ENCODE assay signal across 30 mouse cellular contexts in the genomic region with DNA sequence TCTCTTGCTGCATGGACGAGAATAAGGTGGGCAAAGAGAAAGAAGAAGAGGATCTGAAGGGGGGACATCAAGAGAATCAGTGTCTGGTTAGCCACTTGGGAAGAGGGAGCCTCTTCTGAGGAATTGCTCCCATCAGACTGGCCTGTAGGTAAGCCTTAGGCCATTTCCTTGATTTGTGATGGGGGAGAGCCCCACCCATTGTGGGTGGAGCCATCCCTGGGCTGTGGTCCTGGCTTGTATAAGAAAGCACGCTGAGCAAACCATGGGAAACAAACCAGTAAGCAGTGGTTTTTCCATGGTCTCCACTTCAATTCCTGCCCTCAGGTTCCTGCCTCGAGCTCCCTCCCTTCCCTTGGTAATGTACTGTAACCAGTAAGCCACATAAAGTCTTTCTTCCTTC.
"Had no signal": no experiment of that assay in that cellular context is flagged by ENCODE, and none has a peak within 500 bp of the region (broad histone marks: within the 10 kb centered on the region; RNA-seq: fewer than 3 reads in every experiment).

No protein-coding gene starts in this region.

- H3K4me3 ChIP-seq: heart, embryonic 12.5 days; heart, embryonic 13.5 days; heart, embryonic 15.5 days; hindbrain, embryonic 10.5 days; hindbrain, embryonic 12.5 days; hindbrain, embryonic 13.5 days; hindbrain, embryonic 15.5 days; intestine, embryonic 15.5 days; kidney, embryonic 15.5 days; layer of hippocampus, adult 2 months; left cerebral cortex, adult 2 months had no signal

- H3K9ac ChIP-seq: heart, embryonic 12.5 days; heart, embryonic 13.5 days; heart, embryonic 15.5 days; hindbrain, embryonic 12.5 days; hindbrain, embryonic 13.5 days; hindbrain, embryonic 14.5 days; hindbrain, embryonic 15.5 days; intestine, embryonic 15.5 days; kidney, embryonic 15.5 days had no signal

- DNase-seq: heart, postnatal 10 days; heart, postnatal 14 days; heart, postnatal 36 days; heart, postnatal 4 days; kidney, adult 11 months; kidney, adult 18-20 months; kidney, adult 2 months; kidney, adult 8-10 months; kidney, adult 9 months; kidney, postnatal 10 days; kidney, postnatal 14 days; kidney, postnatal 25 days; kidney, postnatal 36 days; kidney, postnatal 4 days; layer of hippocampus, adult 9-11 months; layer of hippocampus, postnatal 36 days had no signal

- H3K9me3 ChIP-seq: heart, embryonic 13.5 days; heart, embryonic 15.5 days; hindbrain, embryonic 12.5 days; hindbrain, embryonic 13.5 days; hindbrain, embryonic 15.5 days; intestine, embryonic 15.5 days; kidney, embryonic 15.5 days had no signal

- H3K27ac ChIP-seq: heart, embryonic 13.5 days; heart, embryonic 15.5 days; hindbrain, embryonic 10.5 days; hindbrain, embryonic 12.5 days; hindbrain, embryonic 13.5 days; hindbrain, embryonic 14.5 days; hindbrain, embryonic 15.5 days; hindbrain, postnatal 0 days; intestine, embryonic 15.5 days; kidney, embryonic 15.5 days; kidney, postnatal 0 days; layer of hippocampus, adult 2 months; left cerebral cortex, adult 2 months had no signal

- H3K4me1 ChIP-seq: heart, embryonic 12.5 days; heart, embryonic 13.5 days; heart, embryonic 15.5 days; hindbrain, embryonic 15.5 days; intestine, embryonic 15.5 days; kidney, embryonic 15.5 days had no signal

- H3K36me3 ChIP-seq: heart, embryonic 12.5 days; heart, embryonic 13.5 days; heart, embryonic 15.5 days; hindbrain, embryonic 10.5 days; hindbrain, embryonic 12.5 days; hindbrain, embryonic 13.5 days; hindbrain, embryonic 15.5 days; intestine, embryonic 15.5 days; kidney, embryonic 15.5 days had no signal
